Mouse (Mus musculus) limb, embryonic 11.5 days (tissue): Measurements from ENCODE around the gene Maml2. TPM values are rescaled to one million over a fixed set of nuclear protein-coding genes. Genes with fewer than 3 reads are reported as not detected.

ENCODE experiments used
- ATAC-seq: fragments of 200-750 bp; cut with Nextera tagmentation; 2 replicates; pipeline ENCODE4 v1.8.0; 2017; ENCODE audit warnings: low read depth; ENCODE audit not compliant: insufficient number of reproducible peaks, low FRiP score, low TSS enrichment
- DNase-seq: peaks from one replicate; pipeline ENCODE4 v3.0.0-alpha.2; 2015; ENCODE audit warnings: low spot score
- H3K27ac ChIP-seq: fragments of 300-500 bp; sonication (generic); replicated peaks from 2 replicates; pipeline ENCODE4 v1.5.1; 2014; ENCODE audit warnings: low read depth, mild to moderate bottlenecking, low read length
- H3K27me3 ChIP-seq: fragments of 300-500 bp; sonication (generic); 2 replicates; pipeline ENCODE4 v1.6.1; 2014; ENCODE audit warnings: mild to moderate bottlenecking, low read length, mixed read lengths; ENCODE audit not compliant: control insufficient read depth, insufficient read depth
- H3K36me3 ChIP-seq: fragments of 300-500 bp; sonication (generic); 2 replicates; pipeline ENCODE4 v1.6.1; 2014; ENCODE audit warnings: mild to moderate bottlenecking, low read length, moderate library complexity, mixed read lengths; ENCODE audit not compliant: control insufficient read depth, insufficient read depth
- H3K4me1 ChIP-seq: fragments of 300-500 bp; sonication (generic); 2 replicates; pipeline ENCODE4 v1.6.1; 2014; ENCODE audit warnings: low read length, mixed read lengths; ENCODE audit not compliant: control insufficient read depth, insufficient read depth
- H3K4me2 ChIP-seq: fragments of 300-500 bp; sonication (generic); 2 replicates; pipeline ENCODE4 v1.6.1; 2014; ENCODE audit warnings: low read depth, mild to moderate bottlenecking, moderate library complexity; ENCODE audit not compliant: severe bottlenecking
- H3K4me3 ChIP-seq: fragments of 300-500 bp; sonication (generic); 2 replicates; pipeline ENCODE4 v1.5.1; 2014; ENCODE audit warnings: low read depth, low read length
- H3K9ac ChIP-seq: fragments of 300-500 bp; sonication (generic); 2 replicates; pipeline ENCODE4 v1.6.1; 2014; ENCODE audit warnings: mild to moderate bottlenecking, low read length
- H3K9me3 ChIP-seq: fragments of 300-500 bp; sonication (generic); 2 replicates; pipeline ENCODE4 v1.6.1; 2016; ENCODE audit warnings: low read length; ENCODE audit not compliant: control insufficient read depth
- WGBS: fragments of 180-500 bp; shearing (Covaris S2); extraction: QIAGEN DNeasy Blood & Tissue Kit; methylation state at CpG from one replicate; pipeline ENCODE4 v1.1.7; 2014; 5-methylcytosine and 5-hydroxymethylcytosine counted together
- polyA plus RNA-seq: library from polyadenylated mRNA; unstranded; fragments of >200 nt; fragmentation: Nextera tagmentation; extraction: Ambion mirVana; gene quantifications from 2 replicates; pipeline ENCODE4 v1.2.1, GENCODE M21; 2014

The Maml2 gene
- polyA plus RNA-seq, 1 experiment from 2014 or later: 9.3 TPM

GRCm38 (mm10) chr9:13495530-13495929 is 197.8 kb downstream of the Maml2 start:
- no peak overlapping the region for H3K4me3 ChIP-seq

DNA sequence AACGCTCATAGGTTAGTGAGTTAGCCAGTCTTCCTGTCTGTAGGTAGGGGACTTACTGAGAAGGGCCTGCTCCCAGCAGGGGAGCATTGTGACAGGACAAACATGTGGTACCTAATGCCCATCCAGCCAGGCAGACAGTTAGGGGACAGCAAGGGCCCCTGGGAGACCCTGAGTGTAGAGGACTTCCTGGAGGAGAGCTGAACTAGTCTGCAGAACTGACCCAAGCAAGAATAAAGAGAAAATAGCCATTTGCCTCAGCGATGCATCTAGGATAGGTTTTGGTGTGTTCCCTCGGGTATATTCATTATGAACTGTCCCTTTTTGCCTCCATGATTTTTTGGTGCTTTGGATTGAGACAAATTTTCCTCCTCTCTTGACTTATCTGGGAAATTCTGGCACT is 199.3 kb downstream of the Maml2 start:
- 72% methylated on average over 3 of the region's 3 CpGs for WGBS
- Histone ChIP-seq H3K27me3 (no peaks in the 10 kb centered on the region), H3K4me3 (no peak overlapping the region), H3K4me1 (peaks cover 2% of the 10 kb centered on the region; the same call in 1 of the 2 replicates), H3K9ac (no peak overlapping the region), H3K4me2 (no peak overlapping the region), H3K36me3 (no peaks in the 10 kb centered on the region), H3K9me3 (no peaks in the 10 kb centered on the region), H3K27ac (no peak overlapping the region)
- no peak for ATAC-seq
- no peak for DNase-seq

More at GRCm38 (mm10) chr9:13495530-13495929, 197.8 kb downstream of the Maml2 start:
- Histone ChIP-seq H3K9me3 (no peaks in the 10 kb centered on the region), H3K4me2 (no peak overlapping the region), H3K27ac (no peak overlapping the region), H3K36me3 (no peaks in the 10 kb centered on the region), H3K27me3 (no peaks in the 10 kb centered on the region), H3K4me1 (peaks cover 2% of the 10 kb centered on the region; the same call in 1 of the 2 replicates), H3K9ac (no peak overlapping the region)
- ATAC-seq: no peak
- DNase-seq: no peak

- Histone ChIP-seq H3K36me3 (no peaks in the 10 kb centered on the region), H3K27ac (no peak overlapping the region), H3K4me2 (no peak overlapping the region), H3K9me3 (no peaks in the 10 kb centered on the region), H3K4me1 (peaks cover 2% of the 10 kb centered on the region; the same call in 1 of the 2 replicates), H3K27me3 (no peaks in the 10 kb centered on the region), H3K4me3 (no peak overlapping the region), H3K9ac (no peak overlapping the region)
- WGBS: 64% methylated on average over 7 of the region's 7 CpGs
- DNase-seq (peak; percentile 29), ATAC-seq (peak; percentile 82)
Measured at GRCm38 (mm10) chr9:13497690-13498333, 200.1 kb downstream of the Maml2 start.

DNA sequence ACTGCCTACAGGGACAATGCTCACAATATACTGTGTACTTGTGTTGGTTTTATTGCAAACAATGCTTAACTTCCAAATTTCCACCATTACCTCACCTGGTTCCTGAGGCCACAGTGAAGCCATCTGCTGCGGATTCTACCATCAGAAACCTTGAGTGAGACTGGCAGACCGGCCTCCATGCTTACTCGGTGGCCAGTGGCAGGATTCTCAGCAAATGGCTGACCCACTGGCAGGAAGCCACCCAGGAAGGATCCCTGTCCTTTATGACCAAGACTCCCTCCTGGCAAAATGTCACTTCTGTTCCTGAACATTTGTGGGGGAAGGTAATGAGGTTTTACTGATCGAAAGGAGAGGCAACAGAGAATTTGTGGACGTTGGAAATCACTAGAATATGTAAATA is 202.3 kb downstream of the Maml2 start:
- H3K4me3 ChIP-seq: no peak overlapping the region
- no peaks in the 10 kb centered on the region for H3K27me3 ChIP-seq
- no peaks in the 10 kb centered on the region for H3K9me3 ChIP-seq
- 83% methylated on average over 5 of the region's 5 CpGs for WGBS
- H3K27ac ChIP-seq: no peak overlapping the region
- no peak overlapping the region for H3K9ac ChIP-seq
- no peak overlapping the region for H3K4me2 ChIP-seq
- no peaks in the 10 kb centered on the region for H3K36me3 ChIP-seq
- DNase-seq: no peak
- H3K4me1 ChIP-seq: peaks cover 2% of the 10 kb centered on the region; the same call in 1 of the 2 replicates
- no peak for ATAC-seq

- no peak for DNase-seq
- Histone ChIP-seq H3K4me1 (0 out of 2 replicates have a peak, but pooled peaks cover 3% of the 10 kb centered on the region), H3K9me3 (no peaks in the 10 kb centered on the region), H3K9ac (no peak overlapping the region), H3K27me3 (no peaks in the 10 kb centered on the region), H3K4me3 (no peak overlapping the region), H3K27ac (no peak overlapping the region), H3K36me3 (no peaks in the 10 kb centered on the region), H3K4me2 (no peak overlapping the region)
- no peak for ATAC-seq
- WGBS: 83% methylated on average over 4 of the region's 4 CpGs
Measured at GRCm38 (mm10) chr9:13505024-13505423, 207.3 kb downstream of the Maml2 start.

GRCm38 (mm10) chr9:13506956-13507821 is 209.4 kb downstream of the Maml2 start:
- H3K4me1 ChIP-seq: 0 out of 2 replicates have a peak, but pooled peaks cover 3% of the 10 kb centered on the region
- H3K36me3 ChIP-seq: no peaks in the 10 kb centered on the region
- 21% methylated on average over 6 of the region's 6 CpGs for WGBS
- no peak overlapping the region for H3K27ac ChIP-seq
- no peak overlapping the region for H3K4me3 ChIP-seq
- no peaks in the 10 kb centered on the region for H3K9me3 ChIP-seq
- no peak overlapping the region for H3K9ac ChIP-seq
- ATAC-seq (0 out of 2 replicates have a peak, but pooled peaks have one; percentile 27), DNase-seq (peak; percentile 62)
- no peaks in the 10 kb centered on the region for H3K27me3 ChIP-seq
- H3K4me2 ChIP-seq: no peak overlapping the region

- H3K27ac ChIP-seq: no peak overlapping the region
- no peaks in the 10 kb centered on the region for H3K36me3 ChIP-seq
- no peaks in the 10 kb centered on the region for H3K27me3 ChIP-seq
- H3K4me2 ChIP-seq: no peak overlapping the region
- no peak for DNase-seq
- no peaks in the 10 kb centered on the region for H3K9me3 ChIP-seq
- 89% methylated on average over 9 of the region's 9 CpGs for WGBS
- no peak for ATAC-seq
- 0 out of 2 replicates have a peak, but pooled peaks cover 3% of the 10 kb centered on the region for H3K4me1 ChIP-seq
- H3K9ac ChIP-seq: no peak overlapping the region
- no peak overlapping the region for H3K4me3 ChIP-seq
Measured at GRCm38 (mm10) chr9:13507822-13508188, 210.0 kb downstream of the Maml2 start.

GRCm38 (mm10) chr9:13509751-13510150 is 212.0 kb downstream of the Maml2 start:
- Histone ChIP-seq H3K36me3 (no peaks in the 10 kb centered on the region), H3K9me3 (no peaks in the 10 kb centered on the region), H3K4me3 (no peak overlapping the region), H3K4me1 (0 out of 2 replicates have a peak, but pooled peaks cover 3% of the 10 kb centered on the region), H3K27ac (no peak overlapping the region), H3K27me3 (no peaks in the 10 kb centered on the region), H3K9ac (no peak overlapping the region), H3K4me2 (no peak overlapping the region)
- ATAC-seq (no peak), DNase-seq (no peak)
- 86% methylated on average over 6 of the region's 6 CpGs for WGBS
